Mouse (Mus musculus) spleen, postnatal 14 days (tissue): ENCODE data around the gene Tmem214.

Experiments used
- DNase-seq, 2 experiments: peaks; one replicate each; pipeline ENCODE4 v3.0.0; 2021 to 2022; ENCODE audit warnings: low spot score in 2 of 2

Tmem214 gene

DNA sequence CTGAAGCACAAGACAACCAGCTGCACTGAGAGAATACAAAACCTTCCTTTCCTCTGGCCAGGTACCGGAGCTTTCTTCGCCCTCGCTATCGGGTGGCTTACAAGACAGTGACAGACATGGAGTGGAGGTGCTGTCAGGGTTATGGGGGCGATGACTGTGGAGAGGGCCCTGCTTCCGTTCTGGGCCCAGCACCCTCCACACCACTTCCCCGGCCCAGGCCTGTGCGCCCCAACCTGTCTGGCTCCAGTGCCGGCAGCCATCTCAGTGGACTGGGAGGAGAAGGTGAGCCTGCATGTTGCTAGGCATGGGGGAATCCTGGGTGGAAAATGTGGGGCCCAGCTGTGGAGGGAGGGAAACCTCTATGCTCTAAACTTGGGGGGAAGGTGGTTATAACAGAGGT is 47.6 kb downstream of the Tmem214 start:
- DNase-seq = no peak

DNA sequence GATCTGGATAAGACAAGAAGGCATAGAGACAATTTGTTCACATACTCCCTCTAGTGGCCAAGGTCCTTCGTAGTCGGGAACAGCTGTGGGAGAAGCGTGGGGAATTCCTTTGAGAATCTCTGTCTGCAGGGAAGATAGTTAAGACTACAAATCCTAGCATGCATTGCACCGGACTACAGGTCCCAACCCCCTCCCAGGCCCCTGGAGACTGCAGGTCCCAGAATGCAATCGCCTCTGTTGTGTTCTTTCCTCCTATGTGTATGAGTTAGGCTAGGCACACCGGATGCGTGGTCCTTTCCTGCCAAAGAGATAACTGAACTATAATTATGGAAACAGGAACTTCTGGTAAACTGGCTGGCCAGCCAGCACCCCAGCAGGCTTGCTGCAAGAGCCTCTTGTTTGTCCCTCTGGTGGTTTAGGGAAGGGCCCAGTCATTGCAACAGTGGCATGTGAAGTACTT is 48.2 kb downstream of the Tmem214 start:
- peak in 1 of 2 experiments; percentile 36 for DNase-seq

DNA sequence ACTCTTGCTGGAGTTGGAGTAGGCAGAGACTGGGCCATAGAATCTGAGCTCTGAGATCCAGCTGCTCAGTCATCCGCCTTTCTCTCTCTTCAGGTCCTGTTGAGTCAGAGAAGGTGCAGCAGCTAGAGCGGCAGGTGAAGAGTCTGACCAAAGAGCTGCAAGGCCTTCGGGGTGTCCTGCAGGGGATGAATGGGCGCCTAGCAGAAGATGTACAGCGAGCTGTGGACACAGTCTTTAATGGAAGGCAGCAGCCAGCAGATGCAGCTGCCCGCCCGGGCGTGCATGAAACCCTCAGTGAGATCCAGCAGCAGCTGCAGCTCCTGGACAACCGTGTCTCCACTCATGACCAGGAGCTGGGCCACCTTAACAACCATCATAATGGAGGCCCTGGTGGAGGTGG is 49.0 kb downstream of the Tmem214 start:
- DNase-seq = no peak

DNA sequence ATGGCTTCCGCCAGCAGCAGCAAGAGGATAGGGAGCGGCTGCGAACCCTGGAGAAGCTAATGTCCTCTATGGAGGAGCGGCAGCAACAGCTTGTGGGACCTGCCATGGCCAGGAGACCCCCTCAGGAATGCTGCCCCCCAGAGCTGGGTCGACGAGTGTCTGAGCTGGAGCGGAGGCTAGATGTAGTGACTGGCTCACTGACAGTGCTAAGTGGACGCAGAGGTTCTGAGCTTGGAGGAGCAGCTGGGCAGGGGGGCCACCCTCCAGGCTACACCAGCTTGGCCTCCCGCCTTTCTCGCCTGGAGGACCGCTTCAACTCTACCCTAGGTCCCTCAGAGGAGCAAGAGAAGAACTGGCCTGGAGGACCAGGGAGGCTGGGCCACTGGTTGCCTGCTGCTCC is 49.5 kb downstream of the Tmem214 start:
- no peak for DNase-seq

DNA sequence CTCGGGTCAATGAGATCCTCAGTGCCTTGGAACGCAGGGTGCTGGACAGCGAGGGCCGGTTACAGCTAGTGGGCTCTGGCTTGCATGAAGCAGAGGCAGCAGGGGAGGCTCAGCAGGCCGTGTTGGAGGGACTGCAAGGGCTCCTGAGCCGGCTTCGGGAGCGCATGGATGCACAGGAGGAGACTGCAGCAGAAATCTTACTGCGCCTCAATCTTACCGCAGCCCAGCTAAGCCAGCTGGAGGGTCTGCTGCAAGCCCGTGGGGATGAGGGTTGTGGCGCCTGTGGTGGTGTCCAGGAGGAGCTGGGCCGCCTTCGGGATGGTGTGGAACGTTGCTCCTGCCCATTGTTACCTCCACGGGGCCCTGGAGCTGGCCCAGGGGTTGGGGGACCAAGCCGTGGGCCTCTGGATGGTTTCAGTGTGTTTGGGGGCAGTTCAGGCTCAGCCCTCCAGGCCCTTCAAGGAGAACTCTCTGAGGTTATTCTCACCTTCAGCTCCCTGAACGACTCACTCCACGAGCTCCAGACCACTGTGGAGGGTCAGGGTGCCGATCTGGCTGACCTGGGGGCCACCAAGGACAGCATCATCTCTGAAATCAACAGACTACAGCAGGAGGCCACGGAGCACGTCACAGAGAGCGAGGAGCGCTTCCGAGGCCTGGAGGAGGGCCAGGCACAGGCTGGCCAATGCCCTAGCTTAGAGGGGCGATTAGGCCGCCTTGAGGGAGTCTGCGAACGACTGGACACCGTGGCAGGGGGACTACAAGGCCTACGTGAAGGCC is 50.3 kb downstream of the Tmem214 start:
- no peak for DNase-seq

DNA sequence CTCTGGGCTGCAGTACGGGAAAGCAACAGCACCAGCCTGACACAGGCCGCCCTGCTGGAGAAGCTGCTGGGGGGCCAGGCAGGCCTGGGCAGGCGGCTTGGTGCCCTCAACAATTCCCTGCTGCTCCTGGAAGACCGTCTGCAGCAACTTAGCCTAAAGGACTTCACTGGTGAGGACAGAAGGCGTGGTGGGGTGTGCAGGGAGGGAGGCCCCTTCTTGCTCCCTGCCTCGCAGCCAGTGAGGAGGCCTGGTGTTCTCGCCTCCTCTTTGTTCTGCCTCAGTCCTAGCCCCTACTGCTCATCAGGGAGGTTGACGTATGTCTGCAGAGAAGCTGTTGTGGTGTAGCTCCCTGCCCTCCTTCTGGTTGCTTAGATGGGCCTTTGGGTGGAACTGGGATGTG is 50.9 kb downstream of the Tmem214 start:
- DNase-seq = no peak

DNA sequence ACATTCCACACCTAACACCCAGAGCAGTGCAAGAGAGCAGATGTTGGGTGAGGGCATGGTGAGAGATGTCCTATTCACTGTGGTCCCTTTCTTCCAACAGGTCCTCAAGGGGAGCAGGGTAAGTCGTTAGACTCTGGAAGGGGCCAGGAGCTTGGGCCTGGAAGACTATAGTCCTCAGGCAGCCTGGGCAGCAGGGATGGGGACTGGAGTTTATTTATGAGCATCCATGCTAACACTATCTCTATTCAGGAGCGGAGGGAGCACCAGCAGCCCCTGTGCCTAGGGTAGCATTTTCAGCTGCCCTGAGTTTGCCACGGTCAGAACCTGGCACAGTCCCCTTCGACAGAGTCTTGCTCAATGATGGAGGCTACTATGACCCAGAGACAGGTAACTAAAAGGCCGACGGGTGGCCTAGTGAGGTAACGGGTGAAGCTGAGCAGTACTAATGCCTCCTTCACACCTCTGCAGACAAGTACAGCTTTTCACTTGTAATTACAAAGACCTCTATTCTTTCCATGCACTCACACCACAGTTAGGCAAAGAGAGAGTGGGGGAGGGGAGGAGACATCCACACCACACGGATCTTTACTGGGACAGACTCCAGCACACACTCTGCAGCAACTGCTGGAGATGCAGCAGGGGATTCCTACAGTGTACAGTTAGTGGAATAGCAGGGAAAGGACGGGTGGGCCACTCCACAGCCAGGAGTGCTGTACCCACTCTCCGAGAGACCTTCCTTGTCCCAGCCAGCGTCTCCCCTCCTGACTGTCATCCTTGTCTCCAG is 52.2 kb downstream of the Tmem214 start:
- no peak for DNase-seq

DNA sequence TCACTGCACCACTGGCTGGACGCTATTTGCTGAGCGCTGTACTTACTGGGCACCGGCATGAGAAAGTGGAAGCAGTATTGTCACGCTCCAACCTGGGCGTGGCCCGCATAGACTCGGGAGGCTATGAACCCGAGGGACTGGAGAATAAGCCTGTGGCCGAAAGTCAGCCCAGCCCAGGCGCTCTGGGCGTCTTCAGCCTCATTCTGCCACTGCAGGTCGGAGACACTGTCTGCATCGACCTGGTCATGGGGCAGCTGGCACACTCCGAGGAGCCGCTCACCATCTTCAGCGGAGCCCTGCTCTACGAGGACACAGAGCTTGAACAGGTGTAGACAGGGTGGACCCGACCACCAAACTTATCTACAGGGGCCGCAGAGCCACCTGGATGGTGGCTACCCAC is 52.8 kb downstream of the Tmem214 start:
- no peak for DNase-seq

DNA sequence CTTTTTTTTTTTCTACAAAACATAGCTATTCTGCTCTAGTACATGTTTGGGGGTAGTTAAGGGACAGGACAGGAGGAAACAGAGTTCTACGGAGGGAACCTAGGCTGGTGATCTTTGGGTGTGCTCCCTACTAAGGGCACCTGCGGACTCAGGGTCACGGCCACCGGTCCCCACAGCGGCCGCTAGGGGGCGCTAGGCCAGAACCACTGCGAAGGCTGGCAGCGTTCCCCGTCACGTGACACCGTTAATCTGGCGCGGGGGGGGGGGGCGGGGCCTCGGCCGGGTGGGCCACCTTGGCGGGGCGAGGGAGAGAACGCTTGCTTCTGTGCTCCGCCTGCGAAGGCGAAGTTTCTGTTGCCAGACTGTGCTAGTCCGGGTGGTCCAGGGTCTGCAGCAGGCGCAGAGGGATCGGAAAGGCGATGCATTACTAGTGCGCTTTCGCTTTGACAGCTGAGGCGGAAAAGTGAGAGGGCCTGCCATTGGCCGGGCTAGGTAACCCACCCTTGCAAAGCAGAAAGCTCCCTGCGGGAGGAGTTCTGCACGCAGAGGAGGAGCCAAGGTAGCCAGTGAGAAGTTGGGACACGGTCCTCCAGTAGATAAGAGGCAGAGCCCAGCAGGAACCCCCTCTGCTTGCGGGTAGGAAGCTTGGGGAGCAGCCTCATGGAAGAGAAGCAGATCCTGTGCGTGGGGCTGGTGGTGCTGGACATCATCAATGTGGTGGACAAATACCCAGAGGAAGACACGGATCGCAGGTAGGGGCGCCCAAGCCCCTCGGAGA is 53.6 kb downstream of the Tmem214 start, which contains the start of gene Khk:
Khk (plus strand) TSS at position 176 of the 778 bp plus-strand sequence.
- peak; percentile 89 to 95 for DNase-seq

DNA sequence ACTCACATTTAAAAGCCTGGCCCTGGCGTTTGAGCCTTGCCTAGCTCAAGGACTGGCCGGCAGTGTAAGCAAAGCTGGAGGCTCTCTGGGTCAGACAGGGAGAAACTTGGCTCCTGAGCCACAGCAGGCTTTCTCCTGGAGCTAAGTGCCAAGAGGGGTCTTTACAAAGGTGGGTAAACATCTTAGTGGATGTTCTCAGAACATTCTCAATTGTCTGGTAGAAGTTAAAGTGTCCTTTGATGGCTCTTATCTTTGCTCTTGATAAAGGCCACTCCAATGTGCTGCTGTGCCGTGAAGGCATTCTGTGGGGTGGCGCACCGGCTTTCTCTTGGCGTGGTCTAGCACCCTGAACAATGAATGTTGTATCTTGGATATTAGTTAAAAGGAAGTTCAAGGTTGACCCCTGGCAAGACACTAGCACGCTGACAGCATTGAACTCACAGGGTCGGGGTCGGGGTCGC is 54.8 kb downstream of the Tmem214 start:
- DNase-seq = no peak

DNA sequence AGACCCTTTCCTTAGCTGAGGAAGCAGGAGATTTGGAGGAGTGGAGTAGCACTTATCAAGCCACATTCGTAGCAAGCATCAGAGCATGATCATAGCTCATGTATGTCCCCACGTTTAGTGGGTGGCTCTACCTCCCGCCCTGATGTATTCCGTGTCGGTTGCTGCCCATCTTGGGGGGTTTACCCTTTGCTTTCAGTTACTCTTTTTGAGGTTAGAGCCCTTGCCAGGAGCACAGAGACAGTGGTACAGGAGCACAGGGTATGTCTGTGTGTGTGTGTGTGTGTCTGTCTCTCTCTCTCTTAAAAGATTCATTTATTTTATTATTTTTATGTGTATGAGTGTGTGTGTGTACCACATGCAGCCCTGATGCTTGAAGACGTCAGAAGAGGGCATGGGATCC is 55.3 kb downstream of the Tmem214 start:
- no peak for DNase-seq

DNA sequence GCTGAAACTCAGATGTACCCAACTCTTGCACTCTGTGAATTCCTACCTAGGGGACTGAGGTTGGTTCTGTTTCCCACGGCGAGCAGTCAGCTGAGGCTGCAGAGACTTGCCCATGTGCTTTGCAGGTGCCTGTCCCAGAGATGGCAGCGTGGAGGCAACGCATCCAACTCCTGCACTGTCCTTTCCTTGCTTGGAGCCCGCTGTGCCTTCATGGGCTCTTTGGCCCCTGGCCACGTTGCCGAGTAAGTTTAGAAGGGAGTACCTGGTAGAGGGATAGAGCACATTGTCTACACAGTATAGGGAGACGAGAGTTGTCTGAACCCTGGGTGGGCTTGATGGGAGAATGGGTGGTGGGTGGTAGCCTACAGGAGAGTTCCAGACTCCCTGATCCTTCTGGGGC is 56.8 kb downstream of the Tmem214 start:
- no peak for DNase-seq

DNA sequence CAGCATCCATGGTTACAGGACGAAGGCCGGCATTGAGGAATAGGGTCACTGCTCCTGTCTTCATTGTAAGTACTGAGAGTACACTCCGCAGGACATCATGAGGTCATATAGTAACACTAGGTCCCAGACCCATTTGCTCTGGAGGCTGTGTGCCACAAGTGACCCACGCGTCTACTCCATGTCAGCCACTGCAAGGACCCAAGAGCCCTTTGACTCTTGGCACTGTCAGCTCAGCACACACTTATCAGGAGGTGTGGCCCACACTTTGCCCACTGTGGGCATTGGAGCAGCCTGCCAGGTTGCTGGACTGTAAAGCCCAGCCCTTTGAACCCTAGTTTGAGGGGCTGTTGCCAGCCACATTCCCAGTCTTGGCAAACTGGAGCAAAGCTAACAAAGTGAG is 57.4 kb downstream of the Tmem214 start:
- no peak for DNase-seq

DNA sequence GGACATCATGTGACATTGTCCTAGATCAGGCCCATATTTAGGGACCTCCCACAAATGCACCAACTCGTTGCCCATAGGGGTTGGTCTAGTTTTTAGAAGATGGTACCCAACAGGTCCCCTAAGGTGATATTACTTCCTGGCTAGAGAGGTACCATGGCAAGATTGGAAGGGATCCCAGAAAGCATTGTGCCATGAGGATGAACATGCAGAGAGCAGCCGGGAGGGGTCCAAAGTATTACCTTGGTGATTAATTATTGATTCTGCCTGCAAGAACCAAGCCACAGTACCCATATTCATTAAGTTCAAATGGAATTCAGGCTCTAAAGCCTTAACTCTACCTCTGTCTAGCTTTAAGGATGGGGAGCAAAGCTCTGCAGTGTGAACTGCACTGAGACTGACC is 58.3 kb downstream of the Tmem214 start:
- DNase-seq = no peak

DNA sequence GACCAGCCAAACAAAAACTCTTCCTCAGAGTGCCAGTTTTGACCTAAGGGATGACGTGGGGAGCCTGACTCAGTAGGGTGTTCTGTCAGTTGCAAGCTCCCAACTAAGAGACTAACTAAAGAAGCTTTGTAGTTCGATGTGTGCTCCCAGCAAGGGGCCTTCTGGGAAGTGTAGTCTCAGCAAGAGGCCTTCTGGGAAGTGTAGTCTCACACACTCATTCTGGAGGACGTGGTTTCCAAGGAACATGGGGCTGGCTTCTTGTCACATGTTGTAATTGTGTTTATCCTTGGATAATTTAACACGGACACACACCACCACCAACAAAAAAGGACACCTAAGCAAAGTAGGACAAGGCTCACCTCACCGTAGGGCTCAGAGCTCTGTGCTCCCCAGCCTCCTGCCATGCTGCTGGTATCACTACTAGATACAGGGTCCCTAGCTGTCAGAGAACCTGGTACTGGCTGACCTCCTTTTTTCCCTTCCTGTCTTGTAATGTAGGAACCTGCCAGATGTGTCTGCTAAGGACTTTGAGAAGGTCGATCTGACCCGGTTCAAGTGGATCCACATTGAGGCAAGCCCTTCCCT is 60.2 kb downstream of the Tmem214 start:
- DNase-seq = no peak
